Mouse (Mus musculus): ENCODE results near the gene Atn1. TPM values are rescaled to one million over a fixed set of nuclear protein-coding genes. Genes with fewer than 3 reads are reported as not detected.
A peak's percentile ranks its signal among the peaks of the same experiment; 100 is the strongest.

The Atn1 gene
- polyA plus RNA-seq, 1 experiment from 2014 or later = 13.0 TPM

GRCm38 (mm10) chr6:124731038-124731437 lies 25.3 kb downstream of the Atn1 start:
- no peaks in the 10 kb centered on the region for H3K27me3 ChIP-seq (ENCODE audit: insufficient read depth, poor library complexity, severe bottlenecking)
- 88% methylated on average over 7 of the region's 7 CpGs for WGBS
- no peaks in the 10 kb centered on the region for H3K9me3 ChIP-seq
- H3K27ac ChIP-seq = no peak overlapping the region
- H3K4me3 ChIP-seq = no peak overlapping the region
- no peaks in the 10 kb centered on the region for H3K36me3 ChIP-seq
- H3K4me1 ChIP-seq (replicated peaks) = peaks cover 24% of the 10 kb centered on the region
- no peak for DNase-seq (ENCODE audit: low spot score)

- H3K4me3 ChIP-seq = no peak overlapping the region
- H3K36me3 ChIP-seq = no peaks in the 10 kb centered on the region
- H3K4me1 ChIP-seq (replicated peaks) = peaks cover 24% of the 10 kb centered on the region
- no peaks in the 10 kb centered on the region for H3K9me3 ChIP-seq
- WGBS = 87% methylated on average over 8 of the region's 8 CpGs
- H3K27me3 ChIP-seq (ENCODE audit: insufficient read depth, poor library complexity, severe bottlenecking) = no peaks in the 10 kb centered on the region
- DNase-seq (ENCODE audit: low spot score) = no peak
- H3K27ac ChIP-seq = no peak overlapping the region
Measured at GRCm38 (mm10) chr6:124729850-124730705, 26.2 kb downstream of the Atn1 start.

GRCm38 (mm10) chr6:124728621-124729020 lies 27.7 kb downstream of the Atn1 start:
- Histone ChIP-seq H3K9me3 (no peaks in the 10 kb centered on the region), H3K36me3 (no peaks in the 10 kb centered on the region), H3K27ac (no peak overlapping the region), H3K27me3 (ENCODE audit: insufficient read depth, poor library complexity, severe bottlenecking) (no peaks in the 10 kb centered on the region), H3K4me1 (replicated peaks) (peaks cover 24% of the 10 kb centered on the region), H3K4me3 (no peak overlapping the region)
- DNase-seq (ENCODE audit: low spot score) = no peak
- WGBS = 86% methylated on average over 10 of the region's 10 CpGs

- no peaks in the 10 kb centered on the region for H3K9me3 ChIP-seq
- WGBS = 87% methylated on average over 10 of the region's 10 CpGs
Measured at GRCm38 (mm10) chr6:124724472-124724871, 31.9 kb downstream of the Atn1 start.

GRCm38 (mm10) chr6:124723541-124723940 lies 32.8 kb downstream of the Atn1 start:
- peaks cover 30% of the 10 kb centered on the region for H3K4me1 ChIP-seq (replicated peaks)
- WGBS = 85% methylated on average over 8 of the region's 8 CpGs
- H3K36me3 ChIP-seq = no peaks in the 10 kb centered on the region
- H3K9me3 ChIP-seq = no peaks in the 10 kb centered on the region
- H3K27me3 ChIP-seq (ENCODE audit: insufficient read depth, poor library complexity, severe bottlenecking) = no peaks in the 10 kb centered on the region
- no peak overlapping the region for H3K27ac ChIP-seq
- DNase-seq (ENCODE audit: low spot score) = no peak
- no peak overlapping the region for H3K4me3 ChIP-seq

More at GRCm38 (mm10) chr6:124724472-124724871, 31.9 kb downstream of the Atn1 start:
- Histone ChIP-seq H3K27ac (no peak overlapping the region), H3K4me3 (no peak overlapping the region), H3K27me3 (ENCODE audit: insufficient read depth, poor library complexity, severe bottlenecking) (no peaks in the 10 kb centered on the region), H3K4me1 (replicated peaks) (peaks cover 23% of the 10 kb centered on the region), H3K36me3 (no peaks in the 10 kb centered on the region)
- no peak for DNase-seq (ENCODE audit: low spot score)

GRCm38 (mm10) chr6:124722876-124723473 lies 33.3 kb downstream of the Atn1 start:
- 87% methylated on average over 6 of the region's 6 CpGs for WGBS
- no peaks in the 10 kb centered on the region for H3K9me3 ChIP-seq
- DNase-seq (ENCODE audit: low spot score) = no peak
- H3K4me3 ChIP-seq = no peak overlapping the region
- H3K4me1 ChIP-seq (replicated peaks) = peaks cover 27% of the 10 kb centered on the region
- no peak overlapping the region for H3K27ac ChIP-seq
- no peaks in the 10 kb centered on the region for H3K27me3 ChIP-seq (ENCODE audit: insufficient read depth, poor library complexity, severe bottlenecking)
- H3K36me3 ChIP-seq = peaks cover 1% of the 10 kb centered on the region; the same call in 1 of the 2 replicates

- Histone ChIP-seq H3K27ac (peak overlapping the region; percentile 42), H3K4me3 (no peak overlapping the region), H3K27me3 (ENCODE audit: insufficient read depth, poor library complexity, severe bottlenecking) (no peaks in the 10 kb centered on the region), H3K4me1 (replicated peaks) (peaks cover 24% of the 10 kb centered on the region), H3K36me3 (peaks cover 22% of the 10 kb centered on the region), H3K9me3 (no peaks in the 10 kb centered on the region)
- 71% methylated on average over 11 of the region's 11 CpGs for whole genome bisulfite sequencing
- no peak for DNase-seq (ENCODE audit: low spot score)
Measured at GRCm38 (mm10) chr6:124720904-124721303, 35.4 kb downstream of the Atn1 start.

- WGBS = 74% methylated on average over 7 of the region's 7 CpGs
- peak overlapping the region; percentile 79 for H3K27ac ChIP-seq
Measured at GRCm38 (mm10) chr6:124719354-124719978, 36.9 kb downstream of the Atn1 start.

GRCm38 (mm10) chr6:124718703-124719102 lies 37.6 kb downstream of the Atn1 start:
- WGBS = 61% methylated on average over 16 of the region's 16 CpGs
- Histone ChIP-seq H3K27me3 (ENCODE audit: insufficient read depth, poor library complexity, severe bottlenecking) (no peaks in the 10 kb centered on the region), H3K36me3 (peaks cover 44% of the 10 kb centered on the region), H3K4me1 (replicated peaks) (peaks cover 29% of the 10 kb centered on the region), H3K4me3 (peak overlapping the region; percentile 39), H3K27ac (peak overlapping the region; percentile 79), H3K9me3 (no peaks in the 10 kb centered on the region)
- DNase-seq (ENCODE audit: low spot score) = no peak

More at GRCm38 (mm10) chr6:124719354-124719978, 36.9 kb downstream of the Atn1 start:
- Histone ChIP-seq H3K27me3 (ENCODE audit: insufficient read depth, poor library complexity, severe bottlenecking) (no peaks in the 10 kb centered on the region), H3K4me1 (replicated peaks) (peaks cover 24% of the 10 kb centered on the region), H3K9me3 (no peaks in the 10 kb centered on the region), H3K36me3 (peaks cover 36% of the 10 kb centered on the region), H3K4me3 (peak overlapping the region; percentile 39)
- DNase-seq (ENCODE audit: low spot score) = no peak

- Histone ChIP-seq H3K4me1 (replicated peaks) (peaks cover 36% of the 10 kb centered on the region), H3K4me3 (peak overlapping the region; percentile 39), H3K27ac (peak overlapping the region; percentile 79), H3K27me3 (ENCODE audit: insufficient read depth, poor library complexity, severe bottlenecking) (no peaks in the 10 kb centered on the region), H3K36me3 (peaks cover 48% of the 10 kb centered on the region), H3K9me3 (no peaks in the 10 kb centered on the region)
- WGBS = 77% methylated on average over 13 of the region's 13 CpGs
- no peak for DNase-seq (ENCODE audit: low spot score)
Measured at GRCm38 (mm10) chr6:124717968-124718367, 38.4 kb downstream of the Atn1 start.

GRCm38 (mm10) chr6:124716864-124717490 lies 39.3 kb downstream of the Atn1 start:
- Histone ChIP-seq H3K27me3 (ENCODE audit: insufficient read depth, poor library complexity, severe bottlenecking) (no peaks in the 10 kb centered on the region), H3K4me3 (no peak overlapping the region; the same call in 1 of the 2 replicates), H3K4me1 (replicated peaks) (peaks cover 40% of the 10 kb centered on the region), H3K36me3 (peaks cover 48% of the 10 kb centered on the region), H3K27ac (no peak overlapping the region; the same call in 1 of the 2 replicates), H3K9me3 (no peaks in the 10 kb centered on the region)
- peak; percentile 65 for DNase-seq (ENCODE audit: low spot score)
- 69% methylated on average over 20 of the region's 20 CpGs for WGBS

GRCm38 (mm10) chr6:124712918-124713317 lies 43.4 kb downstream of the Atn1 start:
- no peak for DNase-seq (ENCODE audit: low spot score)
- WGBS = 21% methylated on average over 11 of the region's 11 CpGs
- Histone ChIP-seq H3K36me3 (peaks cover 74% of the 10 kb centered on the region), H3K27me3 (ENCODE audit: insufficient read depth, poor library complexity, severe bottlenecking) (no peaks in the 10 kb centered on the region), H3K4me3 (peak overlapping the region; percentile 97), H3K4me1 (replicated peaks) (peaks cover 39% of the 10 kb centered on the region), H3K27ac (peak overlapping the region; percentile 94), H3K9me3 (no peaks in the 10 kb centered on the region)
